Mouse (Mus musculus) myocyte (in vitro differentiated cells): ENCODE data around the gene Cbarp. TPM values are rescaled to one million over a fixed set of nuclear protein-coding genes. Genes with fewer than 3 reads are reported as not detected.

Source experiments
- H3K27me3 ChIP-seq: one replicate; pipeline ENCODE4 v1.6.1; 2011; ENCODE audit not compliant: control insufficient read depth, insufficient read depth, insufficient read length
- H3K36me3 ChIP-seq: one replicate; pipeline ENCODE4 v1.6.1; 2011; ENCODE audit not compliant: control insufficient read depth, insufficient read depth
- H3K4me2 ChIP-seq: one replicate; pipeline ENCODE4 v1.6.1; 2011; ENCODE audit warnings: low read depth, control low read depth
- H3K4me3 ChIP-seq: one replicate; pipeline ENCODE4 v1.5.1; 2011; ENCODE audit warnings: mild to moderate bottlenecking, control low read depth, moderate library complexity
- H3K79me2 ChIP-seq: one replicate; pipeline ENCODE4 v1.6.1; 2011; ENCODE audit not compliant: control insufficient read depth, insufficient read depth
- H3ac ChIP-seq: one replicate; pipeline ENCODE4 v1.6.1; 2011; ENCODE audit not compliant: control insufficient read depth, insufficient read length
- CEBPB ChIP-seq: IDR thresholded peaks from 2 replicates; pipeline ENCODE4 v1.6.1; 2011; ENCODE audit warnings: mild to moderate bottlenecking, moderate library complexity; ENCODE audit not compliant: poor library complexity, insufficient read depth, severe bottlenecking
- E2F4 ChIP-seq: IDR thresholded peaks from one replicate; pipeline ENCODE4 v1.6.1; 2011; ENCODE audit warnings: mild to moderate bottlenecking, control low read depth, moderate library complexity; ENCODE audit not compliant: insufficient read depth
- MAX ChIP-seq: IDR thresholded peaks from one replicate; pipeline ENCODE4 v1.6.1; 2011; ENCODE audit warnings: low read depth, mild to moderate bottlenecking, control low read depth
- MYOD1 ChIP-seq, 3 experiments: IDR thresholded peaks; one replicate each; pipeline ENCODE4 v1.6.1; 2011; ENCODE audit warnings: control low read depth in 2 of 3, low read depth in 2 of 3, mild to moderate bottlenecking in 2 of 3, moderate library complexity in 1 of 3; ENCODE audit not compliant: insufficient read length in 2 of 3, control insufficient read depth in 1 of 3
- MYOG ChIP-seq, 3 experiments: IDR thresholded peaks; one replicate each; pipeline ENCODE4 v1.6.1; 2011; ENCODE audit warnings: control low read depth in 2 of 3, low read depth in 2 of 3, mild to moderate bottlenecking in 2 of 3; ENCODE audit not compliant: insufficient read length in 2 of 3, control insufficient read depth in 1 of 3, insufficient read depth in 1 of 3
- POLR2A ChIP-seq: IDR thresholded peaks from one replicate; pipeline ENCODE4 v1.6.1; 2011; ENCODE audit warnings: low read depth, mild to moderate bottlenecking, control low read depth, moderate library complexity; ENCODE audit not compliant: insufficient read length
- POLR2AphosphoS2 ChIP-seq: IDR thresholded peaks from one replicate; pipeline ENCODE4 v1.6.1; 2011; ENCODE audit warnings: low read depth, control low read depth; ENCODE audit not compliant: insufficient read length
- REST ChIP-seq: IDR thresholded peaks from one replicate; pipeline ENCODE4 v1.6.1; 2011; ENCODE audit warnings: mild to moderate bottlenecking, control low read depth, moderate library complexity; ENCODE audit not compliant: insufficient read depth, insufficient read length
- SRF ChIP-seq: IDR thresholded peaks from one replicate; pipeline ENCODE4 v1.6.1; 2011; ENCODE audit warnings: low read depth; ENCODE audit not compliant: control insufficient read depth, insufficient read length
- TCF12 ChIP-seq: IDR thresholded peaks from one replicate; pipeline ENCODE4 v1.6.1; 2011; ENCODE audit warnings: mild to moderate bottlenecking, control low read depth; ENCODE audit not compliant: poor library complexity, insufficient read depth, severe bottlenecking
- TCF3 ChIP-seq: IDR thresholded peaks from one replicate; pipeline ENCODE4 v1.6.1; 2011; ENCODE audit warnings: low read depth, control low read depth; ENCODE audit not compliant: insufficient read length
- USF1 ChIP-seq: IDR thresholded peaks from one replicate; pipeline ENCODE4 v1.6.1; 2011; ENCODE audit warnings: low read depth, mild to moderate bottlenecking, control low read depth, moderate library complexity
- polyA plus RNA-seq: library from polyadenylated mRNA; unstranded; fragments of >200 nt; fragmentation: generic; extraction: Trizol; gene quantifications from one replicate; pipeline ENCODE4 v1.2.1, GENCODE M21; 2012; ENCODE audit warnings: missing spikeins

Cbarp gene
- polyA plus RNA-seq, 1 experiment: 10.0 TPM

DNA sequence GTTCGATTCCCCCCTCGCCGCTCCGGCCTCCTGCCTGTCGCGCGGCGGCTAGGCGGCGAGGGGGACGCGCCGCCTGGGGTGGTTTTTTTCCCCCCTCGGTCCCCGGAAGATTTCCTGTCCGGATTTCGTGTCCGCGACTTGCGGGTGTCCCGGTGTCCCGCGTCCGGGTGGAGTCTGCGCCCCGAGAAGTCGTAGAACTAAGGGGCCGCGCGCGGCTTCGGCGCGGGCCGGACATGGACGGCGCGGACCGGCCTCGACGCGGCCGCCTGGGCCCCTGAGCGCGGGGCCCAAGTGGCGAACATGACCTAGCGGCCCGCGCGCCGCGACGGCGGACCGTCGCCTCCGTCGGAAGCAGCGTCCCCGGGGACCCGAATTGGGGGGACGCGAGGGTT lies 24.7 kb downstream of the Cbarp start:
- peak overlapping the region; percentile 97 for H3K4me2 ChIP-seq

DNA sequence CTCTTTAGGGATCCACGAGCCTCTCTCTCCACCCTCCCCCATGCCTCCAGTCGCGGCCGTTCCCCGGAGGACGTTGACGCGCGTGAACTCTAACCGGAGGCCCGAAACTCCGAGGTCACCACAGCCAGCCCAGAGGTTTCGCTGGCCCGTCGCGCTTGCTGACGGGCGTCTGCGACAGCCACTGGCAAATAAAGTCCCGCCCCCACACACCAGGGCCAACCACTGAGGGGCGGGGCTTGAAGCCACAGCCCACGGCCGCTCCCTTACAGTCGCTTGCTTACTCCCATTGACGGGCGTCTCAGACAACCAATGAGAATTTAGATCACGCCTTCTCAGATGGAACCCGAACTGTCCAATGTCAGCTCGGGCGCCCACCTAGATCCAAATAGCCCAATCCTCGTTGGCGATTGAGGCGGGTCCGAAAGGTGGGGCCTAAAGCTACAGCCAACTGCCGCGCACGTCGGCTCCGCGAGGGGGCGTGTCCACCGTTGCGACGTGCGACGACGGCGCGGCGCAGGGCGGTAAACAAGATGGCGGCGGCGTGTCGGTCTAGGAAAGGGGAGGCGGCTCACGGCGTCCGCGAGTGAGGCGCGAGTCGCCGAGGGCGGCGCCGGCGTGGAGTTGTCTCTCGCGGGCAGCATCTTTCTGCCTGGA lies 25.2 kb downstream of the Cbarp start, which contains the start of gene Stk11:
Gene Stk11 (plus strand): TSS at position 514 of the 654 bp plus-strand sequence.
- Histone ChIP-seq H3K79me2 (peaks cover 48% of the 10 kb centered on the region), H3K36me3 (peaks cover 5% of the 10 kb centered on the region), H3K4me3 (peak within 1 kb of the TSS; percentile 93), H3K4me2 (peak within 1 kb of the TSS; percentile 97), H3ac (peak within 1 kb of the TSS; percentile 96), H3K27me3 (no peaks in the 10 kb centered on the region)
- TF ChIP-seq MYOG (IDR thresholded peaks at IDR 0.05; ENCODE audit: control insufficient read depth in 1 of 3, insufficient read depth in 1 of 3, insufficient read length in 2 of 3, low read depth in 2 of 3): no peak
- no peak for TF ChIP-seq TCF3
- TF ChIP-seq CEBPB: no peak
- TF ChIP-seq MYOD1 (IDR thresholded peaks at IDR 0.05; ENCODE audit: control insufficient read depth in 1 of 3, insufficient read length in 2 of 3, low read depth in 2 of 3): peak in 1 of 3 experiments; percentile 10
- TF ChIP-seq POLR2A: peak; percentile 96
- no peak for TF ChIP-seq E2F4
- no peak for TF ChIP-seq TCF12
- TF ChIP-seq REST: peak; percentile 65
- no peak for TF ChIP-seq USF1
- TF ChIP-seq SRF: peak; percentile 77
- TF ChIP-seq MAX: no peak
- peak; percentile 93 for TF ChIP-seq POLR2AphosphoS2

More for the DNA sequence above, 24.7 kb downstream of the Cbarp start:
- Histone ChIP-seq H3K36me3 (peaks cover 5% of the 10 kb centered on the region), H3ac (peak overlapping the region; percentile 96), H3K79me2 (peaks cover 53% of the 10 kb centered on the region), H3K27me3 (no peaks in the 10 kb centered on the region), H3K4me3 (peak overlapping the region; percentile 93)
- TF ChIP-seq POLR2AphosphoS2: no peak

DNA sequence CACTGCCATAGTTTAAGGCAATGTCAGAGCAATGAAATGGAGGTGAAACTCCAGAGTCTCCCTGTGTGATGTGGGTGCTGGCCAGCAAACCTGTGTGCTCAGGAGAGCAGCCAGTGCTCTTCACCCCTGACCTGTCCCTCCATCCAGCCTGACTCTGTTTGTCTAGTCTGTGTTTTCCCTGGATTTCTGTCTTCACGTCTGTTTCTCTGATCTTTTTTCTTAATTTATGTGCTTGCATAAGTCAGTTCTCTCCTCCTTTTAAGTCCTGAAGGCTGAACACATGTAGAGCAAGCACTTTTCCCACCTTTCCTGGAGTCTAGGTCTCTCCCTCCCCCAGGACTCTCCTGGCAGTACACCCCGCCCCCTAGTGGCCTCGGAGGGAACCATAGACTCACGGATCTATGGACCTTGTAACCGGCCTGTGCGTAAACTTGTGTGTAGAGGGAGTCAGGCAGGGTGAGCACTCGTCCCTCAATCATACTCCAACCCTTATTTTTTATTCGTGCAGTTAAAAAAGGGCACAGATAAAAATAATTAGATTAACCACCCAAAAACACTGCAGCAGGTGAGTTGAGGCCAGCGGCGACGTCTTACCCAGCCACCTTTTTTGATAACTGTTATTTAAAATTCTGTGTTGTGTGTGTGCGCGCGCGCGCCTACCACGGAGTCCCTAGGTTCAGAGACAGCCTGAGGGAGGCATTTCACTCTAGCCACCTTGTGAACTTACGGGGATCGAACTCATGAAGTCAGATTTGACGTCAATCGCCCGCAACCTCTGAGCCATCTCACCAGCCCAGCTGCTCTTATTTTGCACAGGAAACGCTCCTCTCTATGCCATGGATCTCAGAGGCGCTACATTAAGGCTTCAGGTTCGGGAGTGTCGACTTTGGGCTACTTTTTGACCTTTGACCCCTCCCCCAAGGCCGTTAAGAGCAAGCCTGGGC lies 26.0 kb downstream of the Cbarp start:
- TF ChIP-seq CEBPB (no peak), POLR2AphosphoS2 (no peak), E2F4 (no peak), TCF12 (no peak), MYOG (IDR thresholded peaks at IDR 0.05; ENCODE audit: control insufficient read depth in 1 of 3, insufficient read depth in 1 of 3, insufficient read length in 2 of 3, low read depth in 2 of 3) (no peak), MYOD1 (IDR thresholded peaks at IDR 0.05; ENCODE audit: control insufficient read depth in 1 of 3, insufficient read length in 2 of 3, low read depth in 2 of 3) (no peak), SRF (no peak), POLR2A (no peak), MAX (no peak), USF1 (no peak), REST (no peak), TCF3 (no peak)
- Histone ChIP-seq H3K79me2 (peaks cover 39% of the 10 kb centered on the region), H3K4me3 (peak overlapping the region; percentile 93)

DNA sequence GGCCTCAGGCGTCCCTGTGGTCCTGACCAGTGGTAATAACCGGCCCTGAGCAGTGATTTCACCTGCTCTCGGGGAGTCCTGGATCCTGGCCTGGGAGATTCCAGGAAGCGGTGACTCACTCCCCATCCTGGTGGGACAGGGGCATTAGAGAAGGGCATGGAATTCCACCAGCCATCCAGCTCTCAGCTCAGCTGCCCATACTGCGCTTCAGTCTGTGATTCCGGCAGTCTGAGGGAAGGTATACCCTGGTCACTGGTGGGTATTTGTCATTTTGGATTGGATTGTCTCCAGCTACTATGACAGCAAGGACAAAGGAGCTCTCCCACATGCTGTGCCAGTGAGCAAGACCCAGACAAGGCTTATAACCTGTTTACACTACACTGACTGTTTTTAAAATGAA lies 33.0 kb downstream of the Cbarp start:
- Histone ChIP-seq H3K4me2 (peak overlapping the region; percentile 31), H3ac (no peak overlapping the region), H3K36me3 (no peaks in the 10 kb centered on the region), H3K4me3 (no peak overlapping the region), H3K27me3 (no peaks in the 10 kb centered on the region), H3K79me2 (peaks cover 6% of the 10 kb centered on the region)
- peak in 1 of 3 experiments; percentile 54 for TF ChIP-seq MYOD1 (IDR thresholded peaks at IDR 0.05; ENCODE audit: control insufficient read depth in 1 of 3, insufficient read length in 2 of 3, low read depth in 2 of 3)
- TF ChIP-seq USF1: no peak
- peak in 1 of 3 experiments; percentile 68 for TF ChIP-seq MYOG (IDR thresholded peaks at IDR 0.05; ENCODE audit: control insufficient read depth in 1 of 3, insufficient read depth in 1 of 3, insufficient read length in 2 of 3, low read depth in 2 of 3)

More for the DNA sequence above, 26.0 kb downstream of the Cbarp start:
- H3K27me3 ChIP-seq: no peaks in the 10 kb centered on the region
- H3ac ChIP-seq: peak overlapping the region; percentile 96
- peak overlapping the region; percentile 80 for H3K4me2 ChIP-seq
- peaks cover 5% of the 10 kb centered on the region for H3K36me3 ChIP-seq

DNA sequence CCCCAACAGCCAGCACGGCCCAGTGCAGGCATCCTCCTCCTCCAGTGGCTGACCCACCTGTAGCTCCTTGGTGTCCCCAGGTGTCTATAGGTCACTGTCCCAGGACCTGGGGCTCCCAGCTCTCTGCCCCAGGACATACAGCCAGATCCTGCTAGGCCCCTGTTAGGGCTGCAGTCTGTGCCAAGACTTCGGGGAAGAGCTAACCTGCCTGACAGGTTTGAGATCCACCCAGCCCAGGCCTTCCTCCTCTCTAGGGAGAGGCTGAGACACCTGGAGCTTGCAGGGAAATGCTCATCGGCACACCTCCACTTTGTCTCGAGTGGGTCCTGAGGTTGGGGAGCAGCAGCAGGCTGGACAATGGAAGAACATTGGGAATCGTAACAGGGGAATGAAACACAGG lies 34.7 kb downstream of the Cbarp start:
- H3K4me2 ChIP-seq: no peak overlapping the region
- H3K27me3 ChIP-seq: no peaks in the 10 kb centered on the region
- H3K79me2 ChIP-seq: peaks cover 19% of the 10 kb centered on the region
- no peaks in the 10 kb centered on the region for H3K36me3 ChIP-seq
- TF ChIP-seq TCF3 (no peak), TCF12 (no peak), CEBPB (no peak), USF1 (no peak), MYOG (IDR thresholded peaks at IDR 0.05; ENCODE audit: control insufficient read depth in 1 of 3, insufficient read depth in 1 of 3, insufficient read length in 2 of 3, low read depth in 2 of 3) (no peak), MAX (no peak), MYOD1 (IDR thresholded peaks at IDR 0.05; ENCODE audit: control insufficient read depth in 1 of 3, insufficient read length in 2 of 3, low read depth in 2 of 3) (no peak), POLR2A (no peak), SRF (no peak), E2F4 (no peak), POLR2AphosphoS2 (no peak), REST (no peak)
- no peak overlapping the region for H3K4me3 ChIP-seq
- no peak overlapping the region for H3ac ChIP-seq
